Mouse (Mus musculus): Measurements from ENCODE around the gene Pacsin3. TPM values are rescaled to one million over a fixed set of nuclear protein-coding genes. Genes with fewer than 3 reads are reported as not detected.
A peak's percentile ranks its signal among the peaks of the same experiment; 100 is the strongest.
"Not testable (repeated sequence)": the region's sequence is repeated elsewhere in the genome, so short reads cannot be mapped to it uniquely, and the experiment has no call there.

Gene Pacsin3
- total RNA-seq (2021) (100 to 1,000 TPM in 1 of 2 experiments, 10 to 100 TPM in 1; 82.8 to 101 TPM), polyA plus RNA-seq (2012; rRNA removed) (56.5 and 69.2 TPM in 2 replicates)
- long read RNA-seq, transcript Pacsin3-201 (11 exons, 1,862 nt): major isoform, 35 of 86 reads
- long read RNA-seq, transcript Pacsin3-215 (11 exons, 1,859 nt): minor isoform, 5 of 86 reads
- long read RNA-seq, partial matches to known transcripts: 5 of 86 reads
- long read RNA-seq, other reads (novel, unspliced or antisense): 40 of 86 reads

DNA sequence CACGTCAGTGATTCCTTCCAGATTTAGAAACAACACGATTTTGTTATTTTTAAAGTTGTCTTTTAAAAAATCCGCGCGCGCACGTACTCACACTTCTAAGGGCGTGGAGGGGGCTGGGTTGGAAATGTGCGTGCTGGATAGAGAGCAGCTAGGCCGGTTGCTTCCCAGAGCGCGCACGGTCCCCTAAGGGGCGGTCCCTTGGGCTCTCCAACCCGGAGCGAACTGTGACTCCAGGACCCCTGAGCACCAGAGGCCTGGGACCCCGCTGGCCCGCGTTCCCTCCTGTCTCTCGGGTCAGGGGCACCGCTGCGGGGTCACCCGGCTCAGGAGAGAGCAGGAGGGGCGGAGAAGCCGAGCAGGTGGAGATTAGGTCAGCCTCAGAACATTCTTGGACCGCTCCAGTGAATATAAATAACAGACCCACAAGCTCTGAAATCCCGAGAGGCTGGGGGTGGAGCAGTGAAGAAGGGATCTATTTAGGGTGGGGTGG lies at the start of gene Pacsin3:
TSS of gene Pacsin3 (plus strand) at position 294 of the 490 bp plus-strand sequence.
- DNase-seq: no peak

DNA sequence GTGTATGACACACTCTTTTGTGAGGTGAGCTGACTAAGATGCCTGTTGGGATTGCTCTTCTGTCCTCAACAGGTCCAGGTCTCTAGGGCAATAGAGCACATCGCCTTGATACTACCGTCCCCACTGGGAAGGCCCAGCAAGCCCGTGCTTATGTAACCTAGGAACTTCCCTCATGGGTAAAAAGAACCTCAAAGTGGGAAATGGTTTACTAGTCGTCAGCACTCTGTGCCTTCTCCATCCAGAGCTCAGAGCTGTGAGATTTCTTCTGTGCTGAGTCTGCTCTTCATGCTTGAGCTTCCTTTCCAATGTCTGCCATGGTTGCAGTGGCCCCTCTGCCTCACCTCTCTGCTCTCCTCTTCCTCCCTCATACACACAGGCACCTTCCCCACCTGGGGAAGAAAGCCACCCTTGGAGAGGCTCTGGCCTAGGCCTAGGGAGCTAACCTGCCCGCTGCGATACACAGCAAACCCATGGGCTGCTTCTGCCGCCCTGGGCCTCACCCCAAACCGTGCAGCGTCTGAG lies 49.4 kb upstream of the Pacsin3 start:
- no peak for DNase-seq

DNA sequence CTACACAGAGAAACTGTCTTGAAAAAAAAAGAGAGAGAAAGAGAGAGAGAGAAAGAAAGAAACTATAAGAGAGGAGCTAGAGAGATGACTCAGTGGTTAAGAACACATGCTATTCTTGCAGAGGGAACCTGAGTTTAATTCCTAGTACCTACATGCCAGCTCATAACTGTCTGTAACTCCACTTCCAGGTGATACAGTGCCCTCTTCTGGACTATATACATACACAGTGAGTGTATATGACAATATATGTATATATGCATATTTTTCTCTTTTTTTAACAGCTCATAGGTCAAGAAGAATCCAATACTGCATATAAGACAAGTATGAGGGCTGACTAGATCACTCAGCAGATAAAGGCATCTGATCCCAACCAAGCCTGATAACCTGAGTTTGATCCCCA lies 42.4 kb upstream of the Pacsin3 start:
- no peak for DNase-seq

DNA sequence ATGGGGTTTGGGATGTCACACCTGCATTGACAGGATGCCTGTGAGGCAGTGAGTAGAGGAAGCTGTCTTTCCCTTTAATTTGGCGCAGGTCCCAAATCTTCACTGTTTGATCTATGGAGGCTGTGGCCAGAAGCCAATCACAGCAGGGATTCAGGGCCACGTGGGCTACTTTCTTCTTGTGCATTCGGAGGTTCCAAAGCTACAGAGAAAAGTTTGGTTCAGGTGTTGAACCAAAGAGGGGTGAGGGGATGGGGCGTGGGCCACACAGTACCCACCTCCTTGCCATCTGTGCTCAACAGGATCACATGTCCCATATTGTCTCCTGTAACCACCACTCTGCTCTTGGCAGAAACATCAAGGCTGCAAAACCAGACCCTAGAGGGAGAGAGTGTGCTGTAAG lies 38.7 kb upstream of the Pacsin3 start:
- no peak for DNase-seq

DNA sequence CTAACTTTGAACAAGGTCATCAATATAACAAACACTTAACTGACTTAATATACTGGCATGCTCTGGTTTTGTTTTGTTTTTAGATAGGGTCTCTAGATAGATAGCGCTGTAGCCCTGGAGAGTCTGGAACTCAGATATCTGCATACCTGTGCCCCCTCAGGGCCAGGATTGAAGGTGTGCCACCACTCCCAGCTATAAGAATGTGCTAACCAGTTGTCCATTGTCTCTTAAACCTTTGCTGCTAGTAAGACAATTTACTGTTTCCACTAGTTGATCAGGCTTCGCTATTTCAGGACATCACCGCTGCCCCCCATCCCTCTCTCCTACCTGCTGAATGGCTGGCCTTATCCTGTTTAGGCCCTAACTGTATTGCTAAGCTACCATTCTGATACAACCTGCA lies 35.3 kb upstream of the Pacsin3 start:
- DNase-seq: no peak

DNA sequence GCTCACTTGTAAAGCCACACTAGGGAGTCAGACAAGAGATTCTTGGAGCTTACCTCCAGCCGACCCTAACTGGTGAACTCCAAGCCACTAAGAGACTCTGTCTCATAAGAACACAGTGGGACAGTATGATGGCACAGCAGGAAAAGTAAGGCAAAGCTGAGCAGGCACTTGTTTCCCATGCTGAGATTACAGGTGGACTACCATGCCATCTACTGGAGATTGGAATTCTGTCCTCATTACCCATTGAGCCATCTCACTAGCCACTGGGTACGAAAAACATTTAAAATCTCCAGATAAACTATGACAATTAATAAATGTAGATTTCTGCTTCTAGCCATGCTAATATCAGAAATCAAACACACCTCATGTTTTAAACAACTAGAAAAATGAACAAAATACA lies 32.1 kb upstream of the Pacsin3 start:
- no peak for DNase-seq

DNA sequence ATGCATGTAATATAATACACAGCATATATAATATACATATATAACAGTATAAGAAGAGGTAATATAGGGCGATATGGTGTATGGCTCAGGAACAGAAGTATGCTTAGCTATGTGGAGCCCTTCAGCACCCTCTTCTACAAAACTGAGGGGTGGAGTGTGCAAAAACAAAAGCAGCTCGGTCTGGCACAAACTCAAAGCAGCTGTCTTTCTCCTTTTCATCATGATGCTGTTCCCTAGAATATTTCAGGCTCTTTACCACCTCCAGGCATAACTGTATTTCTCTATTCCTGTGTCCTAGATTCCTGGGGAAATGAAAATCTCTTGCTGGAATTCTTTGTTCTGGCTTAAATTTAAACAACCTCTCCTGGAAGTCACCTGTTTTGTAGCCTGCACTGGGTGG lies 26.0 kb upstream of the Pacsin3 start:
- DNase-seq: no peak

DNA sequence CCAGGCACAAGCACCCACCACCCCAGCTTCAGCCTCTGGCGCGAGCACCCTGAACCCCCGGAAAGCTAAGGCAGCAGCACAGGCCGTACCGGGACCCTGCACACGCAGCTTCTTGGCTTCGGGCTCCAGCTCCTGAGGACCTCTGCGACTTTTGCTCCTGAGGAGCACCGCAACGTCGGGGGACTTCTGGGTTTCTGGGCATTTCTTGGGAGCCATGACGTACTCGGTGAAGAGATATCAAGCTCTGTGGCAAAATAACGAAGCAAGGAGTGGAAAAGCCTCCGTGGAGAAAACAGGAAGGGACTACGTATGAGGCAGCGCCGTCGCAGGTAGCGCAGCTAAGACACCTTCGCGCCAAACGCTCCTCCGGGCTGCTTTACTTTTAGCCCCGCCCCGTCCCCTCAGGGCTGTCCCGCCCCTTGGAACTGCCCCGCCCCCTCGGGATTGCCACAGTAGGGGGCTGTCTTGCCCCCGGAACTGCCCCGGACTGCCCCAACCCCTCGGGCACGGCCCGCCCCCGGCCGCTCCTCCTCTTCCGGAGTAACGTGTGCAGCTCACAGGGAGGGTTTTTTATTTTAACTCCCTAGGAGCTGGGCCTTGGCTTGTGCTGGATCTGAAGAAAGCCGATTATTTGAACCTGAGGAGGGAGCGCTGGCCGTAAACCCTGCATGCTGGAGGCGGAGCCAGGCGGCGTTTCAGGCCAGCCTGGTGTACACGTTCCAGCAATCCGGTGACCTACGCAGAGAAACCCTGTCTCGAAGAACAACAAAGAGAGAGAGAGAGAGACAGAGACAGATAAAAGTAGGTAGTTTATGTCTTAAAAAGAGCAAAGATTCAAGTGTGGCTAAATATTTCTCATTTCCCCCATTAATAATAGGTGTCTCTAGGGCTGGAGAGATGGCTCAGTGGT lies 18.9 kb upstream of the Pacsin3 start, which contains the start of gene Ddb2:
TSS of gene Ddb2 (minus strand) at position 382 of the 910 bp plus-strand sequence.
- peak; percentile 97 for DNase-seq

DNA sequence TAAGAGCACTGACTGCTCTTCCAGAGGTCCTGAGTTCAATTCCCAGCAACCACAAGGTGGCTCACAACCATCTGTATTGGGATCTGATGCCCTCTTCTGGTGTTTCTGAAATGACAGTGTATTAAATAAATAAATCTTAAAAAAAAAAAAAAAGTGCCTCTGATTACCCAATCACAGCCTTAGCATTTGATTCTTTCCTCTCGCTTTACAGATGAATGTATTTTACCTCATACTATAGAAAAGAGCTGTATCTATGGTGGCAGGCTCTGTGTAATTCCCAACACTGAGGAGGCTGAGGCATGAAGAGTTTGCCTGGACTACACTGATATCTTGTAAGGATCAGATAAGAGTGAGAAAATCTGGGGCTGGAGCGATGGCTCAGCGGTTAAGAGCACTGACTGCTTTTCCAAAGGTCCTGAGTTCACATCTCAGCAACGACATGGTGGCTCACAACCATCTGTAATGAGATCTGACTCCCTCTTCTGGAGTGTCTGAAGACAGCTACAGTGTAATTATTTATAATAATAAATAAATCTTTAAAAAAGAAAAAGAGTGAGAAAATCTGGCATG lies 18.2 kb upstream of the Pacsin3 start:
- DNase-seq: not testable (repeated sequence)

DNA sequence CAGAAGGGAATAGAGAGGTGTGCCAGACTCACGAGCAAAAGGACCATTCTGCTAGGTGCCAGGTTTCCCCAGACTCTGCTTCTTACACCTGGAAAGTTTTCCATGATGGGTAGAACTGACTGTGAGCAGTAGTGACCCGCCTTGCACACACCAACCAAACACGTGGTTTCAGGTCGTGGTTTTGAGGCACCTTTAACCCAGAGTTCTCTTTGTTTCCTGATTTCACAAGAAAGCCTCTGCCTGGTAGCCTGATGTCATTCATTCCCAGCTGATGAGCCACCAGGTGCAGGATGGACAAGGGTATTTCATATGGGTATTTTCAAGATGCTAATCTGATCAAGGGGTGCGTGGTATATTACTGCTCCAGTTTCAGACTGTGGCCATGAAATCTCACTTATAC lies 13.2 kb upstream of the Pacsin3 start:
- no peak for DNase-seq

DNA sequence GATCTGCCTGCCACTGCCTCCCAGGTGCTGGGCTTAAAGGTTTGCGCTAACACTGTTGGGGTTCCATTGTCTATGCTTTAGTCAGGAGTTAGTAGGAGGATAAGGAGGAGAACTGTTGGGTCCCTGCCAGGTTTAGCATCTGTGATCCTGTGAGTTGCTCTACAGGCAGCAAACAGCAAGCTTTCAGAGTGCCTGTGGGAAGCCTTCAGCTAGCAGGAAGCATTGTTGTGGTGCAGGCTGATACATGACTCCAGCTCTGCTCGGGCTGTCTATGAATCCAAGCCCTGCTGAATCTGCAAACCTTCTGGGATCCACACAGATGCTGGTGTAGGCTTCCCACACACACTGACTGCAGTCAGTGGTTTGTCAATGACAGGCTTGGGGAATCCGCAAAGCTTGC lies 12.3 kb upstream of the Pacsin3 start:
- DNase-seq: no peak

DNA sequence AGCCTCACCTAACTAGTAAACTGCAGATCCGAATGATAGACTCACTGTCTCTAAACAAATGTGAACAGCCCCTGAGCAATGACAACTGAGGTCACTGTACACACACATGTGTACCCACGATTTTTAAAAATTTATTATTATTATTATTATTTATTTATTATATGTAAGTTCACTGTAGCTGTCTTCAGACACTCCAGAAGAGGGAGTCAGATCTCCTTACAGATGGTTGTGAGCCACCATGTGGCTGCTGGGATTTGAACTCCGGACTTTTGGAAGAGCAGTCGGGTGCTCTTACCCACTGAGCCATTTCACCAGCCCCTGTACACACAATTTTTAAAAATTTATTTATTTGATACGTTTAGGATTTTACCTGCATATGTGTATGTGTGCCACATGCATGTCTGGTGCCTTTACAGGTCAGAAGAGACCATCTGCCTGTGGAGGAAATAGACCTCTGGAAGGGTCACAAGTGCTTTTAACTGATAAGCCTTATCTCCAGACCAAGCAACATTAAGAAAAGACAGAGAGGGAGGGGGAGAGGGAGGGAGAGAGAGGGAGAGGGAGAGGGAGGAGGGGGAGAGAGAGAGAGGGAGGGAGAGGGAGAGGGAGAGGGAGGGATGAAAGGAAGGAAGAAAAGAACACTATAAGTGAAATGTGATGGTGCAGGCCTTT lies 11.1 kb upstream of the Pacsin3 start:
- no peak for DNase-seq

DNA sequence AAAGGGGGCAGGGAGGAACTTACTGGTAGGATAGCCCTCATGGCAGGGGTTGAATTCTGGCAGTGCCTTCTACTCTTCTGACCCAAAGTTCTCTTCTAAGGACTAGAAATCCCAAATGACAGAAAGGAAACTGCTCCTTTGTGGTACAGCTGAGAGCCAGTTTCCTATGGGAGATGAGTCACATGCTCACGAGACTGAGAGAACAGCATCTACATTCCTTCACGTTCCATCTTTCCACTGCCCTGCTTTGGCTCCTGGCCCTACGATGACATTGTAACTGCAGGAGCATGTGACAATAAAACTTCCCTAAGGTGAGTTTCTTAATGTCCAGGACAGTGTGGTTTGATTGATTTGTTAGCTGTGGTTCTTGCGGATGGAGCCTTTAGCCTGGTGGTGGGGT lies 7.4 kb upstream of the Pacsin3 start:
- DNase-seq: no peak

DNA sequence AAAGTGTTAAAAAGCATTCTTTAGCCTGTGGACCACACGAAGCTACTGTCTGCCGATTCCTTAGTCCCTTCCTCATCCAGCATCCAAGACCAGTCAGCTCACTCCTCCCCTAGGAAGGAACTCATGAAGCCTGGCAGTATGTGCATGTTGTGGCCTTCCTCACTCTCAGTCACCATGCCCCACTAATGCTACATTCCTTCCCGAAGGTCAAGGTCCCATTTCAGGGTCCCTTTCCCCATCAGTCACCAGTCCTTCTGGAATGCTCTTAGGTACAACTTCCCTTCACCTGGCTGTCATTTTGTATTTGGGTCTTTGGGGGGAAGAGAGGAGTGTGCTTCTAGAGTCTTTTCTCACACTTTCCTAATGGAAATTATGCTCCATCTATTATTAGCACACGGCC lies 3.8 kb upstream of the Pacsin3 start:
- DNase-seq: peak; percentile 60

DNA sequence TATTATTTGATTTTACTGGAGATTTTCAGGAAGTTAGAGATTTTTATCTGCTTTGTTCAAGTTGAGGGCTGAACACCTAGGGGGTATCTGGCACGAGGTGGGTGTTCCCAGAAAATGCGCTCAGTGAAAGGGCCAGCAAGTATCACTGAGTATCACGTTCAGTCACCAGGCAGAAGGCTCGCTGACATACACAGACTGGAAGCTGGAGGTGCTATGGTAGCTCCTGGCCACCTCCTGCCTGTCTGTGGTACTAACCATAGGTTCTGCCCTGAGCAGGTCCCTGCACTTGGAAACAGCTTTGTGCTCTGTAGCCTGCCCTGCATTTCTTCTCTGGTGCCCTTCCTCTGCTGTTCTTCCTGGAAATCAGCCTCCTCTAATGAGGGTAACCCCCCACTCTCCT lies 3.2 kb upstream of the Pacsin3 start:
- DNase-seq: no peak

DNA sequence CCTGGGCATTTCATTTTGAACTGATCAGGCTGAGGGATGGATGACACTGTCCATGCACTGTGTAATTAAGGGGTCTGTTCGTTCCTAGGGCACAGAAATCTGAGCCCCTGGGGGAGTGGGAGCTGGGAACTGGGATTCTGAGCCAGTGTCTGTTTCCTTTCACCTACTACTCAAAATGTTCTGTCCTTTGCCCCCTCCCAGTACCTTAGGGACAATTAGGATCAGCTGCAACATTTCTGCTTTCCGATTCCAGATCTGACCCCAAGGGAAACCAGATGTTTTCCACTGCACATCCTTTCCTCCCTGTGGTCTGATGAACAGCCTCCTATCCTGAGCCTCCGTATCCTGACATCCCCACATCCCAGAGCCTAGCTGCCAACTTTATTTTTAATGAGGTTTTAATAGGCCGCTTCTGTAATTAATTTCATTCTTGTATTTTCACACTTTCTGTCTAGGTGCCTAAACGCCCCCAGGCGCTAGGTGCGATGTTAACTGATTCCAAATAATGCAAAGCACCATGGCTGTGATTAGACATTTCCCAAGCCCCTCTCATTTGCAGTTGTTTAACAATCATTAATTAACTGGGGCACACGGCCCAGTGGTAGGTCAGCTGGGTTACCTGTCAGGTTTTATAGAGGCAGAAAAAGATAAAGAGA lies 901 bp upstream of the Pacsin3 start:
- DNase-seq: no peak

DNA sequence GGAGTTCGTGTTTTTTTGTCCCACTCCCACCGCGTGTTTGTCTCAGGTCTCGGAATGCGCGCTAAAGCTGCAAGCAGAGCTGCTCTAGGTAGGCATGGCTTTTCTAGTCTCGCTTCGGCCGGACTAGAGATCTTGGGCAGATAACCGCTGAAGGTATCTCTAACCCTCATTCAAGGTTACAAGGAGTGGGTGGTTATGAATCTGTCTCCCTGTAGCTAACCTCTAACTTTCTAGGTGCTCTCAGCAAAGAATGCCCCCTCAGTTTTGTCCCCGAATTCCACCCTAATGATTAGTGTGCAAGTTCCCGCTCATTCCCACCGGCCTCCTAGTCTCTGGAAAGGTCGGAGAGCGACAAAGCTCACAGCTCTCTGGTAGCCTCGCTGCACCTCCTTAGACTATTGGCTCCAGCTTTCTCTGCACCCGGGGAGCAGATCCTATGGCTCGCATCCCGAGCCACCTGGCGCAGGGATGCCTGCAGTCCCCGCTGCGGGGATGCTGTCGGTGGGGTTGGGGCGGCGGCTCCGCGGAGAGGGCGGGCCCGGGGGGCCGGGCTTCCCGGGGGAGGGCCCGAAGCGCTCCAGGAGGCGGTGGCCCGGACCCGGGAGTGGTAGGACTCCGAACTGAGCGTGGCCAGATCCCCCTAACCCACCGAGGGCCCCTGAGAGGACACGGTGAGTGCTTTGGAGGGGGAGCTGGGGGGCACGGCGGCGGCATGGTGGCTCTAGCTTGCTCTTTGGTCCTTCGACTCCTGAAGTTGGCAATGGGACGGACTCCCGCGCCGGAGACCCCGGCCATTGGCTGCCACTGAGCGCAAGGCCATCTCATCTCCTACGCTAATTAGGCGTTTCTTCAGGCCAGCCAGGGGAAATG lies 737 bp downstream of the Pacsin3 start:
- peak; percentile 89 for DNase-seq

DNA sequence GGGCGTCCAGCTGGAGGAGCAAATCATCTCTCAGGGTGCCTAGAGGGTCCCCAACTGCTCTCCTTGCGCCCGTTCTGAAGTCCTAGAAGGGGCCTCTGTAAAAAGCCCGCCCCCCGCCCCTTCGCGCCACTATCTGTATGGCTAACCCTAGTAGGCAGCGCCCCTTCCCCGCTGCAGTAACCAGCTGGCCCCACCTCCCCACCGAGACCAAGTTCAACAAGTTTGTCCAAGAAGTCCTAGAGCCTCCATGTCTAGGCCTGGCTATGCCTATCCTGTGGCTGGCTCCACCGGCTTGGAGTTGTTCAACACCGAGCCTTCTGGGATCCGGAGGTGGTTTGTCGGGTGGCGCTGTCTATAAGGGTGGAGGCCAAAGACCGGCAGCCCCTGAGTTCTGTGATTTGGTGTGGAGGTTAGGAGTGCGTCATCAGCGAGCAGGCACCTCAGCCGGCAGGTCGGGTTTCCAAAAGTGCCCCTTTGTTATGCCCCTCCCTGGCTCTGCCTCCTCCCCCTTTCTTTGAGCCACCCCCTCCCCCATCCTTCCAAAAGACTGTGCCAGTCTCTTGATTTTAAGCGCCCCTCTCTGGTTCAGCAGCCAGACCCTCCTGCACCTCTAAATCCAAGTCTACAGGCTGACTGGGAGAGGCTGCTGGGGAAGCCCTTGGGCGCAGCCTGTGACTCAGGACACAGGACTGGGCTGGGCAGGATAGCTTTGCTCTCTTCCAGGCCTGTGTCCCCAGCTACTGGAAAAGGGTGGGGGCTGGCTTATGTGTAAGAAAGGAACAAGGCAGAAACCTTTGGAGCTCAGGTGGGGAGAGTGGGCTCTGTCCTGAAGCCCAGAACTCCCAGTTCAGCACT lies 1.6 kb downstream of the Pacsin3 start:
- DNase-seq: peak; percentile 77

DNA sequence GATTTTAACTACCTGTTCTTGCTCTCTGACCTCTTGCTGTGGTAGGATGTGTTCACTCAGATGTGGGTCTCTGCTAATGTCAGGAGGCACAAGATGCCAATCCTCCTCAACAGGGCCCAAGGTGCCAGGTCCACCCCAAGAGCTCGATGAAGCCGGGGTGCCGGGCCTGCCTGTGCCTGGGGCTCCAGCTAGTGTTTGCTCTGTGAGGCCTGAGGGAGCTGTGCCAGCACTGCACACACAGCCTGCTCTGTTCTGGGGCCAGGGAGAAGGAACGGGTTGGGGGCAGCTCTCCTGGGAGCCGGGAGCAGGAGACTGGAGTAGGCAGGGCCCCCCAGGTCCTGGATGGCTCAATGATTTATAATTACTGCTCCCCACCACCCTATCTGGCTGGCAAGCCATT lies 2.3 kb downstream of the Pacsin3 start:
- DNase-seq: peak; percentile 67

DNA sequence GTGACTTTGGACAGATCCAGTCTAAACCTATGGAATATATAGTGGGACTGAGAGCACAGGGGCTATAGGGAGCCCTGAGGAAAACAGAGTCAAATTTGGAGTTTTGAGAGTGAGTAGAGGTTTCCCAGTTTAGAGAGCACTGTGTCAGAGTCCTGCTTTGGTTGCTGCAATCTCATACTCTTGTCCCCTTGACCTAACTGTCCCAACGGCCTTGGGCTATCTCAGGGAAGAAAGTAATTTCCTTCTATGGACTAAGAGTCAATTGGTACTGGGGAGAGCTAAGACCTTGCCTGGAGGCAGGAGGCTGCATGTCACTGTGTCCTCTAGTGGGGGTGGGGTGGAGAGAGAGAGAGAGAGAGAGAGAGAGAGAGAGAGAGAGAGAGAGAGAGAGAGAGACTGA lies 3.1 kb downstream of the Pacsin3 start:
- DNase-seq: peak; percentile 51

Data from adrenal gland, adult 2 months (tissue).